Mouse (Mus musculus) liver, embryonic 11.5 days (tissue): ENCODE data around the gene Toe1. TPM values are rescaled to one million over a fixed set of nuclear protein-coding genes. Genes with fewer than 3 reads are reported as not detected.

ENCODE experiments used
- ATAC-seq: fragments of 200-750 bp; cut with Nextera tagmentation; replicated peaks from 2 replicates; pipeline ENCODE4 v1.8.0; 2017; ENCODE audit warnings: moderate number of reproducible peaks, mild to moderate bottlenecking, moderate TSS enrichment, moderate library complexity; ENCODE audit not compliant: low FRiP score
- DNase-seq: peaks from one replicate; pipeline ENCODE4 v3.0.0-alpha.2; 2017; ENCODE audit warnings: low spot score
- H3K27ac ChIP-seq: fragments of 300-500 bp; sonication (generic); 2 replicates; pipeline ENCODE4 v1.5.1; 2014; ENCODE audit warnings: mild to moderate bottlenecking, low read depth, low read length, control low read depth
- H3K27me3 ChIP-seq: fragments of 300-500 bp; sonication (generic); replicated peaks from 2 replicates; pipeline ENCODE4 v1.6.1; 2014; ENCODE audit warnings: low read length, mixed read lengths; ENCODE audit not compliant: control insufficient read depth, insufficient read depth
- H3K36me3 ChIP-seq: fragments of 300-500 bp; sonication (generic); 2 replicates; pipeline ENCODE4 v1.6.1; 2014; ENCODE audit warnings: mild to moderate bottlenecking, low read length, moderate library complexity, mixed read lengths; ENCODE audit not compliant: control insufficient read depth, insufficient read depth
- H3K4me1 ChIP-seq: fragments of 300-500 bp; sonication (generic); replicated peaks from 2 replicates; pipeline ENCODE4 v1.6.1; 2014; ENCODE audit warnings: low read length, mixed read lengths; ENCODE audit not compliant: control insufficient read depth, insufficient read depth
- H3K4me2 ChIP-seq: fragments of 300-500 bp; sonication (generic); 2 replicates; pipeline ENCODE4 v1.6.1; 2014; ENCODE audit warnings: mild to moderate bottlenecking, control low read depth, moderate library complexity
- H3K4me3 ChIP-seq: fragments of 300-500 bp; sonication (generic); 2 replicates; pipeline ENCODE4 v1.5.1; 2014; ENCODE audit warnings: low read depth, low read length, control low read depth
- H3K9ac ChIP-seq: fragments of 300-500 bp; sonication (generic); 2 replicates; pipeline ENCODE4 v1.6.1; 2014; ENCODE audit warnings: low read depth, low read length, control low read depth
- H3K9me3 ChIP-seq: fragments of 300-500 bp; sonication (generic); 2 replicates; pipeline ENCODE4 v1.6.1; 2016; ENCODE audit warnings: low read length, inconsistent platforms, mixed read lengths; ENCODE audit not compliant: control insufficient read depth
- WGBS: fragments of 180-500 bp; shearing (Covaris S2); extraction: QIAGEN DNeasy Blood & Tissue Kit; methylation state at CpG from one replicate; pipeline ENCODE4 v1.1.7; 2014; 5-methylcytosine and 5-hydroxymethylcytosine counted together
- polyA plus RNA-seq: library from polyadenylated mRNA; unstranded; fragments of >200 nt; fragmentation: Nextera tagmentation; extraction: Ambion mirVana; gene quantifications from 2 replicates; pipeline ENCODE4 v1.2.1, GENCODE M21; 2014

The Toe1 gene
- polyA plus RNA-seq, 1 experiment from 2014 or later, result 33.0 TPM

DNA sequence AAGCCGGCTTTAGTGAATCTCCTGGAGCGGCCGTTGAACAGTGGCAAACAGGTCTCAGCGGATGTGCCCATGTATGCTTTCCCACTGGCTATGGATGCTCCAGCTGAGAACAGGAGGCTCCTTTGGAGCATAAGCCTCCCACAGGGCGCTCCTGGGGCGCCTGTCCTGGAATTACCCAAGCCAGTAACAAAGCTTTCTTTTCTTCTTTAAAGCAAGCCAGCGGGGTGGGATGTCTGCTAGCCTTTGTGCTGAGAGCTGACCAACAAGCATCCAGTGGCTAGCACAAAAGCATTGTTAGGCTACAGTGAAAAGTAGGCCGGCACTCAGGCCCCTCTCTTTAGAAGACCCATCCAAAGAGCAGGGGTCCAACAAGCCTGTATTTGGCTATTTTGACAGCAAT, 25.3 kb downstream of the Toe1 start:
- ATAC-seq (no peak), DNase-seq (no peak)
- Histone ChIP-seq H3K36me3 (no peaks in the 10 kb centered on the region; the same call in 1 of the 2 replicates), H3K4me2 (no peak overlapping the region), H3K27me3 (no peaks in the 10 kb centered on the region), H3K4me3 (no peak overlapping the region), H3K9me3 (no peaks in the 10 kb centered on the region), H3K27ac (no peak overlapping the region), H3K9ac (no peak overlapping the region), H3K4me1 (no peaks in the 10 kb centered on the region; the same call in 1 of the 2 replicates)
- 51% methylated on average over 8 of the region's 8 CpGs for WGBS

DNA sequence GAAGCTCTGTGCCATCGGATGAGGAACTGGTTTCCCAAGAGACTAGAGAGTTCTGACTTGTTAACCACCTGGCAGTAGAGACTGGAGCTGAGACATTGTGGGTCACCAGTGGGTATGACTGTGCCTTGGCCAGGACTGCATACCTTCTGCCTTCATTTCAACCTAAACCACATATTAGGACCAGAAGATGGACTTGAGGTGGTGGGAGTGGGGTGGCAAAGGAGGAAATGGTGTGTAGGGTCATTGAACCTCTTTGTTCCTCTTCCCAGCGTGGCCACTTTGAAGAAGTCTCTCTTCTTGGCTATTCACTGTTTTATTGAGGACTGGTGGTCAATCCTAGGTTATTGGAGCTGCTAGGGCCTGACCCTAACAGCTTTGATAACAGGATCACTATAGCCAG, 26.1 kb downstream of the Toe1 start:
- WGBS, result 37% methylated on average over 2 of the region's 2 CpGs
- Histone ChIP-seq H3K27me3 (no peaks in the 10 kb centered on the region), H3K9me3 (no peaks in the 10 kb centered on the region), H3K27ac (no peak overlapping the region), H3K4me2 (no peak overlapping the region), H3K4me1 (no peaks in the 10 kb centered on the region; the same call in 1 of the 2 replicates), H3K36me3 (no peaks in the 10 kb centered on the region; the same call in 1 of the 2 replicates), H3K9ac (no peak overlapping the region), H3K4me3 (no peak overlapping the region)
- DNase-seq (no peak), ATAC-seq (no peak)

- Histone ChIP-seq H3K9ac (no peak overlapping the region), H3K9me3 (no peaks in the 10 kb centered on the region), H3K36me3 (no peaks in the 10 kb centered on the region), H3K27me3 (no peaks in the 10 kb centered on the region), H3K4me2 (no peak overlapping the region), H3K27ac (no peak overlapping the region), H3K4me1 (no peaks in the 10 kb centered on the region; the same call in 1 of the 2 replicates), H3K4me3 (no peak overlapping the region)
- ATAC-seq (no peak), DNase-seq (no peak)
- 67% methylated on average over 2 of the region's 2 CpGs for WGBS
Measured at GRCm38 (mm10) chr4:116780541-116780940, 26.9 kb downstream of the Toe1 start.

DNA sequence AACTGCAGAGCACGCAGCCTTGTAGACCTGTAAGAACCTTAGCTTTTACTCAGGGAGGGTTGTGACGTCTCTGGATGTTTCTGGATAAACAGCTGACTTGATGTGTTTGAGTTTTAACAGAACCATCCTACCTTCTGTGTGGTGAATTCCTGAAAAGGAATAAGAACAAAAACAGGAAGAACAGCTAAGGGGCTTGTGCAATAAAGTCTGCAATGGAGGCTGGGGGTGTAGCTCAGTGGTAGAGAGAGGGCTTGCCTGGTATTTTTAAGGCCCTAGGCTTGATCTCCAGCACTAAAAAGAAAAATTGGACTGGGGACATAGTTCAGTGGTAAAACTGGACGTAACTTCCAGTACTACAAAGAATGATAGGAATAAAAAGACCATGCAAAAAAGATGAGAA, 30.4 kb downstream of the Toe1 start:
- ATAC-seq, result no peak
- no peaks in the 10 kb centered on the region; the same call in 1 of the 2 replicates for H3K4me1 ChIP-seq
- H3K36me3 ChIP-seq, result no peaks in the 10 kb centered on the region
- H3K4me2 ChIP-seq, result no peak overlapping the region
- no peaks in the 10 kb centered on the region for H3K9me3 ChIP-seq
- no peak overlapping the region for H3K4me3 ChIP-seq
- 80% methylated on average over 3 of the region's 3 CpGs for WGBS
- H3K27me3 ChIP-seq, result no peaks in the 10 kb centered on the region
- H3K9ac ChIP-seq, result no peak overlapping the region
- H3K27ac ChIP-seq, result no peak overlapping the region
- DNase-seq, result no peak

DNA sequence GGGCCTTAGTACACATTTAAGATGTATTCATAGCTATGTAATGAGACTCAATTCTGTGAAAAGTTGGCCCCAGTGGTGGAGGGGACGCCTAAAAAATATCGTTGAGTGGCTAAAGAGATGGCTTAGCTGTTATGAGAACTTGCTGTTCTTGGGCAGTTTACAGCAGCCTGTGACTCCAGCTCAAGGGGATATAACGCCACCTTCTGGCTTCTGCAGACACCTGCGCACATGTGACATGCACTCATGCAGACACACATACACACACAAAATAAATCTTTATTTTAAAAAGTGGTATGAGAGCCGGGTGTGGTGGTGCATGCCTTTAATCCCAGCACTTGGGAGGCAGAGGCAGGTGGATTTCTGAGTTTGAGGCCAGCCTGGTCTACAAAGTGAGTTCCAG, 31.0 kb downstream of the Toe1 start:
- no peak for ATAC-seq
- Histone ChIP-seq H3K9ac (no peak overlapping the region), H3K4me3 (no peak overlapping the region), H3K27ac (no peak overlapping the region), H3K27me3 (no peaks in the 10 kb centered on the region), H3K9me3 (no peaks in the 10 kb centered on the region), H3K4me1 (no peaks in the 10 kb centered on the region), H3K36me3 (no peaks in the 10 kb centered on the region), H3K4me2 (no peak overlapping the region)
- 81% methylated on average over 5 of the region's 5 CpGs for whole genome bisulfite sequencing
- no peak for DNase-seq

DNA sequence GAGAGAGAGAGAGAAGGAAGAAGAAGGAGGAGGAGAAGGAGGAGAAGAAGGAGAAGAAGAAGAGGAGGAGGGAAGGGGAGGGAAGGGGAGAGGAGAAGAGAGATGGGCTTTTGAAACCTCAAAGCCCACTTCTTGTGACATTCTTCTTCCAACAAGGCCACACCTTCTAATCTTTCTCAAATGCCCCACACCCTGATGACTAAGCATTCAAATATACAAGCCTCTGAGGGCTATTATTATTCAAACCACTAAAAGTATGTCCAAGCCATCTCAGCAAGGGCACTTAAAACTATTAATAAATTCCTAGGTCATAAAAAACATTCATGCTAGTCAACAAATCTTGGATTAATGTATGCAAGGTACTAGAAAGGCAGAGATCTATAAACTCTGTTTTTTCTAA, 38.4 kb downstream of the Toe1 start:
- no peak for DNase-seq

DNA sequence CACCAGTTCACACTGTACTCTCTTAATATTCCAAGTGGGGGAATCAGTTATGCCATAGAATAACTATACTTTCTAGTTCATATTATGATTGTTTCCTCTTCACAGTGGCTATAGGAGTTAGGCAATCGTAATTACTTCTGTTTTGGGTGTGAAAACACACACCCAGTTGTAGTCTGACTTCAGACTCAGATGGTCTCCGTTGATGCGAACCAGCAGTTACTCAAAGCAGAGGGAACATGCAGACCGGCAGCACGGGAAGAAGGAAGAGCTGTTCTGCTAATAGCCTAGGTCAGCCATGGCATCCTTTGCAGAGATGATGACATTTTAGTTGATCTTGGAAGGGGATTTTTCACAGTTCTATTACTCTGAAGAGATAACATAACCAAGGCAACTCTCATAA, 38.9 kb downstream of the Toe1 start:
- Histone ChIP-seq H3K27me3 (no peaks in the 10 kb centered on the region), H3K9me3 (no peaks in the 10 kb centered on the region), H3K4me2 (no peak overlapping the region), H3K36me3 (no peaks in the 10 kb centered on the region), H3K4me1 (no peaks in the 10 kb centered on the region), H3K4me3 (no peak overlapping the region), H3K27ac (no peak overlapping the region), H3K9ac (no peak overlapping the region)
- ATAC-seq (no peak), DNase-seq (no peak)
- WGBS, result 79% methylated on average over 5 of the region's 5 CpGs

More for the DNA sequence above, 38.4 kb downstream of the Toe1 start:
- H3K4me2 ChIP-seq, result no peak overlapping the region
- no peak for ATAC-seq
- no peak overlapping the region for H3K27ac ChIP-seq
- H3K27me3 ChIP-seq, result no peaks in the 10 kb centered on the region
- H3K4me3 ChIP-seq, result no peak overlapping the region
- no peaks in the 10 kb centered on the region for H3K9me3 ChIP-seq
- H3K9ac ChIP-seq, result no peak overlapping the region
- H3K36me3 ChIP-seq, result no peaks in the 10 kb centered on the region
- no peaks in the 10 kb centered on the region for H3K4me1 ChIP-seq

DNA sequence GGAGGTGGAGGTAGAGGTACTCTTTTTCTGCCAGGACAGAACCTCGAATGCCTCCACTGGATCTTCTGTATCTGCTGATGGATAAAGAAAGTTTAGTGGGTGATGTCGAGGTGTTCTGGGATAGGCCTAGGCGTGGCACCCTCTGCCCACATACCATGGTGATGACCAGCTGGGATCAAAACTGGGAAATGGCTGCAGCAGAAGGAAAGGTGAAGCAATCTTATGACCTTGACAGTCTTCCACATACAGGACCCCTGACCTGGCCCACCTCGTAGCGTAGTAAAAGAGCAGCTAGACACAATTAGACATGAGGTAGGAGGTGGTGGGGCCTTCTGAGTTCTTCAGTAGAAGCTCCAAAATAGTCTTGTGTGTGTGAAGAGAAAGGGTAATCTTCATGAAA, 43.4 kb downstream of the Toe1 start:
- DNase-seq (no peak), ATAC-seq (no peak)
- no peak overlapping the region for H3K4me3 ChIP-seq
- 84% methylated on average over 5 of the region's 5 CpGs for WGBS
- no peaks in the 10 kb centered on the region for H3K4me1 ChIP-seq
- no peak overlapping the region for H3K9ac ChIP-seq
- no peaks in the 10 kb centered on the region for H3K36me3 ChIP-seq
- no peaks in the 10 kb centered on the region for H3K9me3 ChIP-seq
- no peak overlapping the region for H3K27ac ChIP-seq
- H3K4me2 ChIP-seq, result no peak overlapping the region
- H3K27me3 ChIP-seq, result no peaks in the 10 kb centered on the region

GRCm38 (mm10) chr4:116761914-116762313, 45.5 kb downstream of the Toe1 start:
- no peak overlapping the region for H3K9ac ChIP-seq
- WGBS, result 60% methylated on average over 2 of the region's 2 CpGs
- ATAC-seq (no peak), DNase-seq (no peak)
- no peak overlapping the region for H3K27ac ChIP-seq
- H3K27me3 ChIP-seq, result no peaks in the 10 kb centered on the region
- no peaks in the 10 kb centered on the region for H3K4me1 ChIP-seq
- H3K9me3 ChIP-seq, result no peaks in the 10 kb centered on the region
- no peak overlapping the region for H3K4me2 ChIP-seq
- no peaks in the 10 kb centered on the region for H3K36me3 ChIP-seq
- no peak overlapping the region for H3K4me3 ChIP-seq
